Mouse (Mus musculus): ENCODE measurements around the gene Gpat3. TPM values are rescaled to one million over a fixed set of nuclear protein-coding genes. Genes with fewer than 3 reads are reported as not detected.

Gene Gpat3
- total and polyA plus RNA-seq, 2 experiments from 2014 or later = 21.0 to 22.1 TPM

DNA sequence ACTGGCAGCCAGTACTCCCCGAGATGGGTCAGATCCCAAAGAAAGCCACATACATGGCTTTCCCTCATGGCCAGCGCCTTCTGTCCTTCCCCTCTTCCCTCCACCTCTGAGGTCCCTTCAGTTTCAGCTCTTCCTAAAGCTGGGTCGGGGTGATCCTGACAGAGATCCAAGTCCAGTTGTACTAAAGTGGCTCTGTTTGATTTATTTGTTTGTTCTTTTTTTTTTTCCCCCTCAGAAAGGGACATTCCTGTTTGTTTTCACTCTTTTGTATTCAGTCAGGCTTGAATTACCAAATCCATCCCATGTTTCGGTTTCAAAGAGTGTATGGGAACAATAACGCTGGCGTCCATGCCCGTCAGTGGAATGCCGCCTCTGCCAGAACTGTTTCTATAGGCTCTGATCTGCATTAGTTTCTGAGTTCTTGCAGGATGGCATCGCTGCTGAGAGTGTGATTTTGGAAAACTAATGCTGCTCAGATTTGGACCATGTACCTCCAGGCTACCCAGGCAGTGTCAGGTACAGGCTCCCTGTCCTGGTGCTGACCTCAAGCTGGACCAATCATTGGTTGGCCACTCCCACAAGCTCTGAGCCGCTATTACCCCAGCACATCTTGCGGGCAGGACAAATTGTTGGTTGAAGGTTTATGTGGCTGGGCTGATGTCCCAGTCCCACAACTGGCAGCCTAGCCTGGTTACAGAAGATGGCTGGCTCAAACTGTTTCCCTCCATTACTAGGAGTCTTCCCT, 54.4 kb downstream of the Gpat3 start:
- Histone ChIP-seq H3K4me3 (ENCODE audit: low read depth, low read length) (no peak overlapping the region), H3K36me3 (replicated peaks; ENCODE audit: control insufficient read depth, insufficient read depth, low read length) (peaks cover 7% of the 10 kb centered on the region), H3K9ac (replicated peaks; ENCODE audit: low read depth, low read length) (no peak overlapping the region), H3K9me3 (replicated peaks; ENCODE audit: control insufficient read depth, low read length) (no peaks in the 10 kb centered on the region), H3K27me3 (ENCODE audit: control insufficient read depth, insufficient read depth, low read length) (no peaks in the 10 kb centered on the region), H3K4me2 (ENCODE audit: low read depth, low read length) (no peak overlapping the region), H3K4me1 (ENCODE audit: control insufficient read depth, insufficient read depth) (no peaks in the 10 kb centered on the region), H3K27ac (ENCODE audit: low read depth) (no peak overlapping the region)
- no peak for TF ChIP-seq CTCF (IDR thresholded peaks at IDR 0.05; ENCODE audit: low read depth)
- TF ChIP-seq EP300 (IDR thresholded peaks at IDR 0.05; ENCODE audit: low read depth) = no peak
- WGBS = 82% methylated on average over 11 of the region's 11 CpGs
- ATAC-seq (ENCODE audit: insufficient read depth, low read depth) (no peak), DNase-seq (ENCODE audit: low spot score) (no peak)

DNA sequence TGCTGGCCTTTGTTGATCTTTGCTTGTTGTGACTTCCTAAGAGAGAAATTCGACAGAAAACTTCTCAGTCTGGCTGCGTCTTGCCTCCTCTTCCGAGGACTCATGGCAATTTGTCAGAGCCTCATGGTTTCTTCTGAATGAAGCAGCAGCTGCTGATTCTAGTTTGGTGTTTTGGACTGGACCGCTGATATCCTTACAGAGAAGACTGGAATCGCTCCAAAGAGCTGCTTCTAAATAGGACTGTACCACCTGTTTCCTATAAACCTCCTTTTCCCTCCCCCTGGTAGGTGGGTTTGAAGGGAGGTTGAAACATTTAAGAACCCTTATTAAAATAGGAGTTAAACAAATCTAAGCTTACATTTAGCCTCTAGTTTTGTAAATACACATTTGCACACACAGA, 55.5 kb downstream of the Gpat3 start:
- 66% methylated on average over 5 of the region's 5 CpGs for WGBS

DNA sequence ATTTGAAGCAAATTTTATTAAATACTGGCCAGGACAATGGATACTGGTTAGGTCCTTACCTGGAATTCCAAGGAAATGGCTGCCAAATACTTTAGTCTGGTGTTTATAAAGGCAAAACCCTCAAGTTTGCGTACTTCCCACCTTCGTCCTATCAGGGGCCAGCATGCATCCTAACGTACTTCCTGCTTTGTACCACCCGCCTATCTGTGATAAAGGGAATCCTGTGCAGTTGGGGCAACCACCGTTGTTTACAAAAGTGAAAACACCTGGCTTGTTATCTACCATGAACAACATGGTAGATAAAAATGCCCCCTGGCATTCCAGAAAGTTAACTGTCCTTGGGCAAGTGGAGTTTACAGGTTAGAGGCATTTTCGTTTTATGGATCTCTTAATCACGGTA, 63.0 kb downstream of the Gpat3 start:
- H3K9ac ChIP-seq (replicated peaks; ENCODE audit: low read depth, low read length) = no peak overlapping the region
- no peaks in the 10 kb centered on the region for H3K9me3 ChIP-seq (replicated peaks; ENCODE audit: control insufficient read depth, low read length)
- peaks cover 8% of the 10 kb centered on the region for H3K4me1 ChIP-seq (ENCODE audit: control insufficient read depth, insufficient read depth)
- H3K27me3 ChIP-seq (ENCODE audit: control insufficient read depth, insufficient read depth, low read length) = no peaks in the 10 kb centered on the region
- WGBS = 78% methylated on average over 7 of the region's 7 CpGs
- no peak for TF ChIP-seq CTCF (IDR thresholded peaks at IDR 0.05; ENCODE audit: low read depth)
- no peak for TF ChIP-seq EP300 (IDR thresholded peaks at IDR 0.05; ENCODE audit: low read depth)
- no peak for DNase-seq (ENCODE audit: low spot score)
- H3K36me3 ChIP-seq (replicated peaks; ENCODE audit: control insufficient read depth, insufficient read depth, low read length) = no peaks in the 10 kb centered on the region
- no peak overlapping the region for H3K4me2 ChIP-seq (ENCODE audit: low read depth, low read length)
- no peak overlapping the region for H3K4me3 ChIP-seq (ENCODE audit: low read depth, low read length)
- ATAC-seq (ENCODE audit: insufficient read depth, low read depth) = no peak
- H3K27ac ChIP-seq (ENCODE audit: low read depth) = no peak overlapping the region; the same call in 1 of the 2 replicates

More for the DNA sequence above, 55.5 kb downstream of the Gpat3 start:
- Histone ChIP-seq H3K36me3 (replicated peaks; ENCODE audit: control insufficient read depth, insufficient read depth, low read length) (peaks cover 7% of the 10 kb centered on the region), H3K4me1 (ENCODE audit: control insufficient read depth, insufficient read depth) (no peaks in the 10 kb centered on the region), H3K9me3 (replicated peaks; ENCODE audit: control insufficient read depth, low read length) (no peaks in the 10 kb centered on the region), H3K4me3 (ENCODE audit: low read depth, low read length) (no peak overlapping the region), H3K27ac (ENCODE audit: low read depth) (no peak overlapping the region), H3K4me2 (ENCODE audit: low read depth, low read length) (no peak overlapping the region), H3K27me3 (ENCODE audit: control insufficient read depth, insufficient read depth, low read length) (no peaks in the 10 kb centered on the region), H3K9ac (replicated peaks; ENCODE audit: low read depth, low read length) (no peak overlapping the region)
- DNase-seq (ENCODE audit: low spot score) (no peak), ATAC-seq (ENCODE audit: insufficient read depth, low read depth) (no peak)
- TF ChIP-seq CTCF (IDR thresholded peaks at IDR 0.05; ENCODE audit: low read depth) (no peak), EP300 (IDR thresholded peaks at IDR 0.05; ENCODE audit: low read depth) (no peak)

DNA sequence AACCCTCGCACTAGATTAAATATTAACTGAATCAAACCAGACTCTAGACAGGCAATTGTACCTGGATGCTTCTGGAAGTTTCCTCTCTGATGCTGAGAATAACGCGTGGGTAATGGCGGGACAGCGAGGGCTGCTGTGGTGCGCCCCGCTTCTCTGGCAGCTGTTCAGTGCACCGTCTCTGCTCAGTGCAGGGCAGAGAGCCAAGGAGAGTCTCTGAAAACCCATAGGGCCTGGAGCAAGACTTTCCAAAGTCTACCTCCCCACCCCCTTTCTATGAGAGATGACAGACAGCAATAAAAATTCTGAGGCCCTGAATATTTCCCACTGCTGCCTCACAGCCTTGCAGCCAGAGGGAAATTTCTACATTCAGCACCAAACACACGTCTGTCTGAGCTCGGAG, 63.4 kb downstream of the Gpat3 start:
- Histone ChIP-seq H3K27me3 (ENCODE audit: control insufficient read depth, insufficient read depth, low read length) (no peaks in the 10 kb centered on the region), H3K9ac (replicated peaks; ENCODE audit: low read depth, low read length) (no peak overlapping the region), H3K4me3 (ENCODE audit: low read depth, low read length) (no peak overlapping the region), H3K36me3 (replicated peaks; ENCODE audit: control insufficient read depth, insufficient read depth, low read length) (no peaks in the 10 kb centered on the region), H3K27ac (ENCODE audit: low read depth) (peak overlapping the region; percentile 88), H3K4me2 (ENCODE audit: low read depth, low read length) (0 out of 2 replicates have a peak overlapping the region, but pooled peaks have one; percentile 15), H3K9me3 (replicated peaks; ENCODE audit: control insufficient read depth, low read length) (no peaks in the 10 kb centered on the region), H3K4me1 (ENCODE audit: control insufficient read depth, insufficient read depth) (peaks cover 8% of the 10 kb centered on the region)
- DNase-seq (ENCODE audit: low spot score) (peak; percentile 13), ATAC-seq (ENCODE audit: insufficient read depth, low read depth) (no peak)
- TF ChIP-seq EP300 (IDR thresholded peaks at IDR 0.05; ENCODE audit: low read depth) (no peak), CTCF (IDR thresholded peaks at IDR 0.05; ENCODE audit: low read depth) (no peak)
- 50% methylated on average over 10 of the region's 10 CpGs for WGBS

DNA sequence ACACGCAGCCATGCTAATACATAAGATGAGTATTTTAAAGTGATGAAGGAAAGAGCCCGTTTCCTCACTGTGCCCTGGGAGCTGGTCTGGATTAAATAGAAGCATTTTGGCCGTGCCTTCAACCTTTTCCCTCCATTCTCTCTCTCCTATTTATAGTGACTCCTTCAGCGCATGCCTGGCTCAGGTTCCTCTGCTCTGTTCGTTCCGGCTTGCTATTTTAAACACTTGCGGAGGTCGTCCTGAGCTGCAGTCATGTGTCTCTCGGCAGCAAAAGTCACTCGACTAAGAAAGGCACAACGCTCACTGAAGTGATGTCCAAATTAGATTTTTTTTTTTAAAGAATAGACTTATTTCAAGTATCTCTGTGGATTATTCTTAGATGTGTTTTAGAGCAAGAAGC, 64.2 kb downstream of the Gpat3 start:
- Histone ChIP-seq H3K36me3 (replicated peaks; ENCODE audit: control insufficient read depth, insufficient read depth, low read length) (no peaks in the 10 kb centered on the region), H3K9ac (replicated peaks; ENCODE audit: low read depth, low read length) (no peak overlapping the region), H3K27me3 (ENCODE audit: control insufficient read depth, insufficient read depth, low read length) (no peaks in the 10 kb centered on the region), H3K9me3 (replicated peaks; ENCODE audit: control insufficient read depth, low read length) (no peaks in the 10 kb centered on the region), H3K4me2 (ENCODE audit: low read depth, low read length) (no peak overlapping the region), H3K27ac (ENCODE audit: low read depth) (peak overlapping the region; percentile 88), H3K4me3 (ENCODE audit: low read depth, low read length) (no peak overlapping the region), H3K4me1 (ENCODE audit: control insufficient read depth, insufficient read depth) (peaks cover 8% of the 10 kb centered on the region)
- no peak for TF ChIP-seq EP300 (IDR thresholded peaks at IDR 0.05; ENCODE audit: low read depth)
- no peak for TF ChIP-seq CTCF (IDR thresholded peaks at IDR 0.05; ENCODE audit: low read depth)
- peak; percentile 88 for ATAC-seq (ENCODE audit: insufficient read depth, low read depth)
- 38% methylated on average over 11 of the region's 11 CpGs for WGBS
- peak; percentile 92 for DNase-seq (ENCODE audit: low spot score)

All from heart, postnatal 0 days (tissue).